Mouse (Mus musculus) olfactory bulb, adult 2 months (tissue): ENCODE measurements around the gene Psmd13. TPM values are rescaled to one million over a fixed set of nuclear protein-coding genes. Genes with fewer than 3 reads are reported as not detected.

Source experiments
- H3K27ac ChIP-seq: fragments of 200-500 bp; 2 replicates; pipeline ENCODE4 v1.5.1; 2012; ENCODE audit warnings: low read depth, low read length; ENCODE audit not compliant: insufficient read depth
- H3K4me1 ChIP-seq: fragments of 200-500 bp; 2 replicates; pipeline ENCODE4 v1.6.1; 2012; ENCODE audit warnings: low read length; ENCODE audit not compliant: control insufficient read depth, insufficient read depth
- H3K4me3 ChIP-seq: fragments of 200-500 bp; 2 replicates; pipeline ENCODE4 v1.5.1; 2012; ENCODE audit warnings: mild to moderate bottlenecking, low read depth, low read length, moderate library complexity; ENCODE audit not compliant: insufficient read depth
- CTCF ChIP-seq: fragments of 200-500 bp; IDR thresholded peaks from 2 replicates; pipeline ENCODE4 v1.5.1; 2012; ENCODE audit warnings: low read depth, mild to moderate bottlenecking, low read length, moderate library complexity; ENCODE audit not compliant: insufficient read depth
- POLR2A ChIP-seq: fragments of 200-500 bp; IDR thresholded peaks from 2 replicates; pipeline ENCODE4 v1.6.1; 2012; ENCODE audit warnings: mild to moderate bottlenecking, low read depth, low read length, moderate library complexity; ENCODE audit not compliant: insufficient read depth
- WGBS: fragments of 180-500 bp; shearing (Covaris S2); methylation state at CpG from one replicate; pipeline ENCODE4 v1.1.7; 2018; 5-methylcytosine and 5-hydroxymethylcytosine counted together
- polyA plus RNA-seq: library from polyadenylated mRNA; stranded (reverse); fragments of >200 nt; gene quantifications from 2 replicates; pipeline ENCODE4 v1.2.4, GENCODE M21; 2012; ENCODE audit warnings: low replicate concordance; ENCODE audit not compliant: missing spikeins, insufficient read depth, insufficient read length

Psmd13 gene
- polyA plus RNA-seq, 1 experiment, result not detected

DNA sequence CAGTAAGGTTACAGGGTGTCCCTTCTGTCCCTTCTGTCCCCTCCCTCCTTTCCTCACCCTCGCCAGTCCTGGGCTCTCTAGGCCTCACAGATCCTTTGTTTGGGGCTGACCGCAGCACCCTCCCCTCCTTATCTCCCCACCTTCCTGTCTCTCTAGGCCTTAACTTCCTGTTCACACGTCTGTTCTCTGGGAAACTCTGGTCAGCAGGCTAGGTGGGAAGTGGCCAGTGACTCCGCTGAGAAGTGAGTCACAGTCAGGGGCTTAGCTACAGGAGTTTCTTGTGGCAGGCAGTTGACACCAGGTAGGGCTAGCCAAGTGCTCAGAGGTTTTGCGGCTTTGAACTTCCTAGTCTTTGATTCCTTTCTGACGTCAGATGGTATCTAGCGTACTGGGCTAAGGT lies 65.2 kb downstream of the Psmd13 start:
- Histone ChIP-seq H3K27ac (no peak overlapping the region), H3K4me3 (no peak overlapping the region), H3K4me1 (peaks cover under 1% of the 10 kb centered on the region; the same call in 1 of the 2 replicates)
- TF ChIP-seq POLR2A, result no peak
- 87% methylated on average over 7 of the region's 7 CpGs for WGBS

DNA sequence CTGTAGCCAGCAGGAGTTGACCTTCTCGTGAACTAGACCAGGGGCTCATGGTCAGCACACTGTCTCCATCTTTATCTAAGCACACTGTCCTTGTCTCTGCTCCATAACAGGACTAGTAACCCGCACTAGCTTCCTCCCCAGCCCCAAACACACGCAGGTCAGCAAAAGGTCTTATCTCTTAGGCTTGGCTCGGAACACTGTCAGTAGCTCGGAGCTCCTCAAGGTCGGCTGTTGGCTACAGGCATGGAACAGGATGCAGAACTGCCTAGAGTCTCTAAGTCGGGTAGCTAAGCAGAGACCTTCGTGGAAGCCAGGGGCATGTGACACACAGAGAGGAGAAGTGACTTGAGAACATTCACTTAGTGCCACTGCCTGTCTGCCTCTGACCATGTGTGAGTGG lies 66.4 kb downstream of the Psmd13 start:
- TF ChIP-seq POLR2A, result no peak
- no peak for TF ChIP-seq CTCF
- no peaks in the 10 kb centered on the region for H3K4me1 ChIP-seq
- WGBS, result 92% methylated on average over 8 of the region's 8 CpGs

More for the DNA sequence above, 66.4 kb downstream of the Psmd13 start:
- Histone ChIP-seq H3K27ac (no peak overlapping the region), H3K4me3 (no peak overlapping the region)

Other genes with a start within 250 kb of the Psmd13 start
- not detected in 2 replicates for gene Olfr53, start 235.5 kb upstream of the Psmd13 start, polyA plus RNA-seq
- not detected in 2 replicates for gene Olfr539, start 222.0 kb upstream of the Psmd13 start, polyA plus RNA-seq
- not detected in 2 replicates for gene Olfr45, start 200.0 kb upstream of the Psmd13 start, polyA plus RNA-seq
- not detected in 2 replicates for gene Olfr541, start 184.7 kb upstream of the Psmd13 start, polyA plus RNA-seq
- gene Cyp2e1, start 118.2 kb upstream of the Psmd13 start, polyA plus RNA-seq, result not detected in 2 replicates
- not detected in 2 replicates for gene Syce1, start 94.1 kb upstream of the Psmd13 start, polyA plus RNA-seq
- gene Zfp941, start 59.8 kb upstream of the Psmd13 start, polyA plus RNA-seq, result not detected in 2 replicates
- not detected in 2 replicates for gene Urah, start 47.0 kb upstream of the Psmd13 start, polyA plus RNA-seq
- gene Scgb1c1, start 36.4 kb upstream of the Psmd13 start, polyA plus RNA-seq, result not detected in 2 replicates
- not detected in 2 replicates for gene Odf3, start 34.2 kb upstream of the Psmd13 start, polyA plus RNA-seq
- not detected in 2 replicates for gene Gm45785, start 25.6 kb upstream of the Psmd13 start, polyA plus RNA-seq
- gene Ric8a, start 25.0 kb upstream of the Psmd13 start, polyA plus RNA-seq, result not detected in 2 replicates
- gene Bet1l, start 24.4 kb upstream of the Psmd13 start, polyA plus RNA-seq, result not detected in 2 replicates
- not detected in 2 replicates for gene Sirt3, start 341 bp downstream of the Psmd13 start, polyA plus RNA-seq
- gene Cox8b, start 18.5 kb downstream of the Psmd13 start, polyA plus RNA-seq, result not detected in 2 replicates
- not detected in 2 replicates for gene Nlrp6, start 38.9 kb downstream of the Psmd13 start, polyA plus RNA-seq
- not detected in 2 replicates for gene Pgghg, start 59.4 kb downstream of the Psmd13 start, polyA plus RNA-seq
- not detected in 2 replicates for gene Ifitm5, start 68.3 kb downstream of the Psmd13 start, polyA plus RNA-seq
- gene Gm45717, start 74.0 kb downstream of the Psmd13 start, polyA plus RNA-seq, result not detected in 2 replicates
- not detected in 2 replicates for gene Ifitm2, start 74.0 kb downstream of the Psmd13 start, polyA plus RNA-seq
- gene Ifitm1, start 85.3 kb downstream of the Psmd13 start, polyA plus RNA-seq, result not detected in 2 replicates
- not detected in 2 replicates for gene Ifitm3, start 128.8 kb downstream of the Psmd13 start, polyA plus RNA-seq
- not detected in 2 replicates for gene Ifitm6, start 136.0 kb downstream of the Psmd13 start, polyA plus RNA-seq
- not detected in 2 replicates for gene Gm17387, start 147.2 kb downstream of the Psmd13 start, polyA plus RNA-seq
- gene B4galnt4, start 179.1 kb downstream of the Psmd13 start, polyA plus RNA-seq, result not detected in 2 replicates
- not detected in 2 replicates for gene Pkp3, start 196.2 kb downstream of the Psmd13 start, polyA plus RNA-seq
- gene Sigirr, start 218.6 kb downstream of the Psmd13 start, polyA plus RNA-seq, result not detected in 2 replicates
- gene Ano9, start 235.8 kb downstream of the Psmd13 start, polyA plus RNA-seq, result not detected in 2 replicates
- gene Ptdss2, start 240.4 kb downstream of the Psmd13 start, polyA plus RNA-seq, result not detected in 2 replicates